Mouse (Mus musculus): ENCODE data around the gene Wdr37. TPM values are rescaled to one million over a fixed set of nuclear protein-coding genes. Genes with fewer than 3 reads are reported as not detected.
"Not testable (repeated sequence)": the region's sequence is repeated elsewhere in the genome, so short reads cannot be mapped to it uniquely, and the experiment has no call there.

Wdr37 gene
- total RNA-seq, 1 experiment: 15.4 TPM

DNA sequence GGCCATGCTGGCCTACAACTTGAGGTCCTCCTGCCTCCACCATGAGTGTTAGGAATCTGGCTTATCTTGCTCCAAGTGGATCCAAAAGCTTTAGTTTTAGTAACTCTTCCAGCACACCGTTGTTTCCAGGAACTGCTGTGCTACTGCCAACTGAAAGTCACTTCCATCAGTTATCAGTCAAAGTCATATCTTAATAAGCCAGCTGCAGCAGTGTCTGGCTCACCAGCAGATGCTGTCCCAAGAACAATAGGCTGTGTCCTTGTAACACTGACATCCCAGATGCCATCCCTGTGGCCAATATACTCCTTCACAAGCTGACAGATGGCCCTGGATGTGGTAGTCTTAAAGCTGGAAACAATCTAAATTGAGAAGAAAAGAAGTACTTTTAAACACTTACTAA lies 22.4 kb downstream of the Wdr37 start:
- Histone ChIP-seq H3K4me1 (ENCODE audit: control insufficient read depth in 2 of 2, insufficient read depth in 2 of 2, low read length in 2 of 2, poor library complexity in 1 of 2) (no peaks in the 10 kb centered on the region), H3K9me3 (ENCODE audit: control insufficient read depth, insufficient read depth, low read depth, low read length) (no peaks in the 10 kb centered on the region), H3K36me3 (ENCODE audit: control insufficient read depth, insufficient read depth, low read length, poor library complexity, severe bottlenecking) (peaks cover 12% of the 10 kb centered on the region), H3K4me3 (ENCODE audit: insufficient read depth in 1 of 2, low read depth in 1 of 2, low read length in 2 of 2, poor library complexity in 1 of 2, severe bottlenecking in 1 of 2) (no peak overlapping the region), H3K27ac (ENCODE audit: insufficient read depth, low read depth, low read length, poor library complexity, severe bottlenecking) (no peak overlapping the region), H3K9ac (ENCODE audit: insufficient read depth, low read depth, low read length, poor library complexity, severe bottlenecking) (no peak overlapping the region)
- no peak for DNase-seq (ENCODE audit: low read depth, low spot score)
- TF ChIP-seq CHD2 (IDR thresholded peaks at IDR 0.05; ENCODE audit: low read depth, low read length) (no peak), MAFK (IDR thresholded peaks at IDR 0.05; ENCODE audit: insufficient read depth, low read depth, low read length) (no peak), ZC3H11A (IDR thresholded peaks at IDR 0.05; ENCODE audit: borderline replicate concordance, low read depth, low read length) (no peak), ZNF384 (IDR thresholded peaks at IDR 0.05; ENCODE audit: low read depth, low read length) (no peak), HCFC1 (IDR thresholded peaks at IDR 0.05; ENCODE audit: borderline replicate concordance, insufficient read depth, low read length) (no peak)
- in situ Hi-C loops (cut with MboI; ENCODE audit: low sequenced_read_pairs in 2 of 2, unreplicated experiment in 2 of 2): no loop called here

DNA sequence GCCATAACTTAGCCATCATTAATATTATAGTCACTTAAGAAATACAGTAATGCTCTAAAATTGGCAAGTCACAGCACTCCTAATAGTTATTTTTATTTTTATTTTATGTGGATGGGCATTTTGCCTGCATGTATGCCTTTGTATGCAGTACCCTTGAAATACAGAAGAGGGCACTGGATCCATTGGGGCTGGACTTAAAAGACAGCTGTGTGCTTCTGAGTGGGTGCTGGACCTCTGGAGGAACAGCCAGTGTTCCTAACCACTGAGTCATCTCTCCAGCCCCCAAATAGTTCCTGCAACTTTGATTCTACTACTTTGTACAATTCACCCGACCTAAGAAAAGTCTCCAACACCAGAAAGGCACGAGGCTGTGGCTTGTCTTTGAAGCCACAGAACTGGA lies 24.0 kb downstream of the Wdr37 start:
- Histone ChIP-seq H3K36me3 (ENCODE audit: control insufficient read depth, insufficient read depth, low read length, poor library complexity, severe bottlenecking) (peaks cover 6% of the 10 kb centered on the region), H3K4me1 (ENCODE audit: control insufficient read depth in 2 of 2, insufficient read depth in 2 of 2, low read length in 2 of 2, poor library complexity in 1 of 2) (no peaks in the 10 kb centered on the region), H3K4me3 (ENCODE audit: insufficient read depth in 1 of 2, low read depth in 1 of 2, low read length in 2 of 2, poor library complexity in 1 of 2, severe bottlenecking in 1 of 2) (no peak overlapping the region), H3K9ac (ENCODE audit: insufficient read depth, low read depth, low read length, poor library complexity, severe bottlenecking) (no peak overlapping the region), H3K27ac (ENCODE audit: insufficient read depth, low read depth, low read length, poor library complexity, severe bottlenecking) (no peak overlapping the region), H3K9me3 (ENCODE audit: control insufficient read depth, insufficient read depth, low read depth, low read length) (no peaks in the 10 kb centered on the region)
- in situ Hi-C loops (cut with MboI; ENCODE audit: low sequenced_read_pairs in 2 of 2, unreplicated experiment in 2 of 2): no loop called here
- TF ChIP-seq ZNF384 (IDR thresholded peaks at IDR 0.05; ENCODE audit: low read depth, low read length): no peak
- TF ChIP-seq ZC3H11A (IDR thresholded peaks at IDR 0.05; ENCODE audit: borderline replicate concordance, low read depth, low read length): no peak
- TF ChIP-seq CHD2 (IDR thresholded peaks at IDR 0.05; ENCODE audit: low read depth, low read length): no peak
- TF ChIP-seq HCFC1 (IDR thresholded peaks at IDR 0.05; ENCODE audit: borderline replicate concordance, insufficient read depth, low read length): no peak
- TF ChIP-seq MAFK (IDR thresholded peaks at IDR 0.05; ENCODE audit: insufficient read depth, low read depth, low read length): no peak
- no peak for DNase-seq (ENCODE audit: low read depth, low spot score)

DNA sequence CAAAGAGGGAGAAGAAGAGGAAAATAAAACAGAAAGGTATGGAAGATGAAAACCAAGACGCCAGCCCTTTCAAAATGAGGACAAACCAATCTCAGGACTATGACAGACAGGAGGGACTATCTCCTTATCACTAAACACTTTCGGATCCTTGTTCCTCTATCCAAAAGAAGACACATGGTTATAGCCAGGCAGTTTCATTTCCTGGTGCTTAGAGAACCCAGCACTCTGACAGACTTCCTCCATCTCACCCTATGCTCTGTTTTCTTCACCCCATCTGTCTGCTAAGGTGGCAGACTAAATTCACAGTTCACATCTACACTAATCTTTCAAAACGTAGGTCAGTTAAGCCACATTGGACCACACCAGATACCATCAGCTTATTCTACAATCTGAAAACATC lies 29.4 kb downstream of the Wdr37 start:
- DNase-seq (ENCODE audit: low read depth, low spot score): no peak
- TF ChIP-seq MAFK (IDR thresholded peaks at IDR 0.05; ENCODE audit: insufficient read depth, low read depth, low read length) (no peak), HCFC1 (IDR thresholded peaks at IDR 0.05; ENCODE audit: borderline replicate concordance, insufficient read depth, low read length) (no peak), ZNF384 (IDR thresholded peaks at IDR 0.05; ENCODE audit: low read depth, low read length) (no peak), ZC3H11A (IDR thresholded peaks at IDR 0.05; ENCODE audit: borderline replicate concordance, low read depth, low read length) (no peak), CHD2 (IDR thresholded peaks at IDR 0.05; ENCODE audit: low read depth, low read length) (no peak)
- Histone ChIP-seq H3K36me3 (ENCODE audit: control insufficient read depth, insufficient read depth, low read length, poor library complexity, severe bottlenecking) (peaks cover 7% of the 10 kb centered on the region; the same call in 1 of the 2 replicates), H3K4me1 (ENCODE audit: control insufficient read depth in 2 of 2, insufficient read depth in 2 of 2, low read length in 2 of 2, poor library complexity in 1 of 2) (no peaks in the 10 kb centered on the region), H3K9ac (ENCODE audit: insufficient read depth, low read depth, low read length, poor library complexity, severe bottlenecking) (no peak overlapping the region), H3K4me3 (ENCODE audit: insufficient read depth in 1 of 2, low read depth in 1 of 2, low read length in 2 of 2, poor library complexity in 1 of 2, severe bottlenecking in 1 of 2) (no peak overlapping the region), H3K27ac (ENCODE audit: insufficient read depth, low read depth, low read length, poor library complexity, severe bottlenecking) (no peak overlapping the region), H3K9me3 (ENCODE audit: control insufficient read depth, insufficient read depth, low read depth, low read length) (no peaks in the 10 kb centered on the region)
- in situ Hi-C loops (cut with MboI; ENCODE audit: low sequenced_read_pairs in 2 of 2, unreplicated experiment in 2 of 2): no loop called here

DNA sequence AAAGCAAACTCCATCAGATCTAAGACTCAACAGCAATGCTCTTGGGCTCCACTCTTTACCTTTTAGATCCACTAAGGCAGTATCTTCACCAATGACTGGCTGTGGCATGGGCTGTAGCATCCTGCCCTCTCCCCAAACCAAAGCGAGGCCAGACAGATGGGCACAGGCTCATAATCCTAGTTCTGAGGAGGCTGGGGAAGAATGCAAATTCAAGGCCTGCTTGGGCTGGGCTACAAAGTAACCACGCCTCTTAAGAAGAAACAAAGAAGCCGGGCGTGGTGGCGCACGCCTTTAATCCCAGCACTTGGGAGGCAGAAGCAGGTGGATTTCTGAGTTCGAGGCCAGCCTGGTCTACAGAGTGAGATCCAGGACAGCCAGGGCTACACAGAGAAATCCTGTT lies 29.9 kb downstream of the Wdr37 start:
- DNase-seq (ENCODE audit: low read depth, low spot score): not testable (repeated sequence)

DNA sequence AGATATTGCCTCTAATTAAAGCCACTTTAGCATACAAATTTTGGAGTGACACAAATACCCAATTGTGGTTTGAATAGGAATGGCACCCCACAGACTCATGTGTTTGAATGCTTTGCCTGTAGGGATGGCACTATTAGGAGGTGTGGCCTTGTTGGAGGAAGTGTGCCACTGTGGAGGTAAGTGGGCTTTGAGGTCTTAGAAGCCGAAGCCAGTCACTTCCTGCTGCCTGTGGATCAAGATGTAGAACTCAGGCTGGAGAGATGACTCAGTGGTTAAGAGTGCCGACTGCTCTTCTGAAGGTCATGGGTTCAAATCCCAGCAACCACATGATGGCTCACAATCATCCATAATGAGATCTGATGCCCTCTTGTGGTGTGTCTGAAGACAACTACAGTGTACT lies 30.8 kb downstream of the Wdr37 start:
- Histone ChIP-seq H3K36me3 (ENCODE audit: control insufficient read depth, insufficient read depth, low read length, poor library complexity, severe bottlenecking) (peaks cover 8% of the 10 kb centered on the region; the same call in 1 of the 2 replicates), H3K9ac (ENCODE audit: insufficient read depth, low read depth, low read length, poor library complexity, severe bottlenecking) (no peak overlapping the region), H3K4me1 (ENCODE audit: control insufficient read depth in 2 of 2, insufficient read depth in 2 of 2, low read length in 2 of 2, poor library complexity in 1 of 2) (no peaks in the 10 kb centered on the region), H3K27ac (ENCODE audit: insufficient read depth, low read depth, low read length, poor library complexity, severe bottlenecking) (no peak overlapping the region), H3K4me3 (ENCODE audit: insufficient read depth in 1 of 2, low read depth in 1 of 2, low read length in 2 of 2, poor library complexity in 1 of 2, severe bottlenecking in 1 of 2) (no peak overlapping the region), H3K9me3 (ENCODE audit: control insufficient read depth, insufficient read depth, low read depth, low read length) (no peaks in the 10 kb centered on the region)
- DNase-seq (ENCODE audit: low read depth, low spot score): no peak
- in situ Hi-C loops (cut with MboI; ENCODE audit: low sequenced_read_pairs in 2 of 2, unreplicated experiment in 2 of 2): no loop called here
- TF ChIP-seq HCFC1 (IDR thresholded peaks at IDR 0.05; ENCODE audit: borderline replicate concordance, insufficient read depth, low read length): no peak
- TF ChIP-seq ZNF384 (IDR thresholded peaks at IDR 0.05; ENCODE audit: low read depth, low read length): no peak
- no peak for TF ChIP-seq CHD2 (IDR thresholded peaks at IDR 0.05; ENCODE audit: low read depth, low read length)
- no peak for TF ChIP-seq ZC3H11A (IDR thresholded peaks at IDR 0.05; ENCODE audit: borderline replicate concordance, low read depth, low read length)
- no peak for TF ChIP-seq MAFK (IDR thresholded peaks at IDR 0.05; ENCODE audit: insufficient read depth, low read depth, low read length)

More for the DNA sequence above, 29.9 kb downstream of the Wdr37 start:
- H3K9ac ChIP-seq (ENCODE audit: insufficient read depth, low read depth, low read length, poor library complexity, severe bottlenecking); H3K9me3 ChIP-seq (ENCODE audit: control insufficient read depth, insufficient read depth, low read depth, low read length); H3K4me3 ChIP-seq (ENCODE audit: insufficient read depth in 1 of 2, low read depth in 1 of 2, low read length in 2 of 2, poor library complexity in 1 of 2, severe bottlenecking in 1 of 2); in situ Hi-C loops (cut with MboI; ENCODE audit: low sequenced_read_pairs in 2 of 2, unreplicated experiment in 2 of 2); H3K4me1 ChIP-seq (ENCODE audit: control insufficient read depth in 2 of 2, insufficient read depth in 2 of 2, low read length in 2 of 2, poor library complexity in 1 of 2); H3K36me3 ChIP-seq (ENCODE audit: control insufficient read depth, insufficient read depth, low read length, poor library complexity, severe bottlenecking); H3K27ac ChIP-seq (ENCODE audit: insufficient read depth, low read depth, low read length, poor library complexity, severe bottlenecking): not testable (repeated sequence)
